Mouse (Mus musculus): ENCODE data around the gene Rbm18. TPM values are rescaled to one million over a fixed set of nuclear protein-coding genes. Genes with fewer than 3 reads are reported as not detected.
"Not testable (repeated sequence)": the region's sequence is repeated elsewhere in the genome, so short reads cannot be mapped to it uniquely, and the experiment has no call there.

Rbm18 gene
- polyA plus RNA-seq, 1 experiment from 2014 or later, result 66.1 TPM

DNA sequence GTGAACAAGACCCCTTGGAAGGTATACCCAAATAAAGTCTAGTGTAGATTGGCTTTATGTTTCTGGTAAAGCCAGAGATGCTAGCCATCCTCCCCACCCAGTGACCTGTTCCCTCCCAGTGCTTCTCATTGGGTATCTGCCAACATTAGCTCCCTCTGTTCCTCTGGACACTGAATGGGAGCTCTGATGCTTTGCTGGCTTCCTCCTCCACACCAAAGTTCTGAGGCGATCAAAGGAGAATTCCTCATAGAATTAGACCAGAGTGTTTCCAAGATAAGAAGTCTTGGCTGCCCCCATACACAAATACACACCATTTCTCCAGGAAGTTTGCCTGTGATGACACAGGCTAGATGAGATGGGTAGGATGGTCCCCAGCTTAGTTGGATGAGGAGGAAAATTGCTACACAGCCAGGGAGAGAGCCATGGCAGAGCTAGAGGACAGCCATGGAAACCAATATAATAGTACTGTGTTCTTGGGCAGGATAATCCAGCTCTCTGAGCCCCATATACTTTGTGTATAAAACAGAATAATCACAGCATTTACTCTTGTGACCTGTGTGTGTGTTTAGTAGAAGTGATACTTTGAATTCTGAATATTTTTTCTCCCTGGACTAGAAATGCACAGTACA is 31.5 kb upstream of the Rbm18 start:
- Histone ChIP-seq H3K4me2 (ENCODE audit: low read depth, low read length) (no peak overlapping the region), H3K9ac (ENCODE audit: low read length) (no peak overlapping the region), H3K36me3 (ENCODE audit: control insufficient read depth, insufficient read depth) (0 out of 2 replicates have a peak, but pooled peaks cover 2% of the 10 kb centered on the region), H3K4me3 (ENCODE audit: low read length) (no peak overlapping the region), H3K4me1 (ENCODE audit: control insufficient read depth, insufficient read depth, low read length) (peaks cover 22% of the 10 kb centered on the region), H3K27ac (ENCODE audit: low read length) (no peak overlapping the region), H3K9me3 (replicated peaks; ENCODE audit: control insufficient read depth, low read length) (no peaks in the 10 kb centered on the region), H3K27me3 (ENCODE audit: control insufficient read depth, insufficient read depth, low read length) (no peaks in the 10 kb centered on the region)
- no peak for ATAC-seq (replicated peaks; ENCODE audit: extremely low read depth, insufficient read depth, low FRiP score)
- 52% methylated on average over 1 of the region's 1 CpGs for WGBS

DNA sequence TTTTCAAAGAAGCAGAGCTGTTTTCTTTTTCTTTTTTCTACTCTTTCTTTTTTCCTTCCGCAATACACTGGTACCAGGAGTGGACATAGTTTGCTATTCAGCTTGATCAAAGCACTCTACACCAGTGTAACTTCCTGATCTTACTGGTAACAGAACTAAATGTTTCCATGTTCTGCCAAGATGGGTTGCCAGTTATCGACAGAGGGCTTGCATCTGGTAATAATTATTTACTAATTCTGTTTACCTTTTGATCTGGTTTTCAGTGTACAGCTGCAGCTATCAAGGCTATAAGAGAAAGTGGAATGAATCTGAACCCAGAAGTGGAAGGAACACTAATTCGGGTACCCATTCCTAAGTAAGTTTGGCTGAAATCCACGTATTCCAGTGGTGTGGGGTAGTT is 22.8 kb upstream of the Rbm18 start:
- no peak for ATAC-seq (replicated peaks; ENCODE audit: extremely low read depth, insufficient read depth, low FRiP score)
- Histone ChIP-seq H3K27me3 (ENCODE audit: control insufficient read depth, insufficient read depth, low read length) (no peaks in the 10 kb centered on the region), H3K36me3 (ENCODE audit: control insufficient read depth, insufficient read depth) (peaks cover 18% of the 10 kb centered on the region), H3K4me1 (ENCODE audit: control insufficient read depth, insufficient read depth, low read length) (peaks cover 2% of the 10 kb centered on the region; the same call in 1 of the 2 replicates), H3K4me2 (ENCODE audit: low read depth, low read length) (no peak overlapping the region), H3K4me3 (ENCODE audit: low read length) (no peak overlapping the region), H3K9ac (ENCODE audit: low read length) (no peak overlapping the region), H3K9me3 (replicated peaks; ENCODE audit: control insufficient read depth, low read length) (no peaks in the 10 kb centered on the region), H3K27ac (ENCODE audit: low read length) (no peak overlapping the region)
- 78% methylated on average over 4 of the region's 4 CpGs for WGBS

- Histone ChIP-seq H3K9me3 (replicated peaks; ENCODE audit: control insufficient read depth, low read length) (no peaks in the 10 kb centered on the region), H3K9ac (ENCODE audit: low read length) (no peak overlapping the region), H3K4me1 (ENCODE audit: control insufficient read depth, insufficient read depth, low read length) (peaks cover 5% of the 10 kb centered on the region; the same call in 1 of the 2 replicates), H3K4me2 (ENCODE audit: low read depth, low read length) (no peak overlapping the region), H3K27ac (ENCODE audit: low read length) (no peak overlapping the region), H3K36me3 (ENCODE audit: control insufficient read depth, insufficient read depth) (peaks cover 24% of the 10 kb centered on the region), H3K4me3 (ENCODE audit: low read length) (no peak overlapping the region), H3K27me3 (ENCODE audit: control insufficient read depth, insufficient read depth, low read length) (no peaks in the 10 kb centered on the region)
- 84% methylated on average over 1 of the region's 1 CpGs for WGBS
- no peak for ATAC-seq (replicated peaks; ENCODE audit: extremely low read depth, insufficient read depth, low FRiP score)
Observed at GRCm38 (mm10) chr2:36157461-36157860, 20.9 kb upstream of the Rbm18 start.

DNA sequence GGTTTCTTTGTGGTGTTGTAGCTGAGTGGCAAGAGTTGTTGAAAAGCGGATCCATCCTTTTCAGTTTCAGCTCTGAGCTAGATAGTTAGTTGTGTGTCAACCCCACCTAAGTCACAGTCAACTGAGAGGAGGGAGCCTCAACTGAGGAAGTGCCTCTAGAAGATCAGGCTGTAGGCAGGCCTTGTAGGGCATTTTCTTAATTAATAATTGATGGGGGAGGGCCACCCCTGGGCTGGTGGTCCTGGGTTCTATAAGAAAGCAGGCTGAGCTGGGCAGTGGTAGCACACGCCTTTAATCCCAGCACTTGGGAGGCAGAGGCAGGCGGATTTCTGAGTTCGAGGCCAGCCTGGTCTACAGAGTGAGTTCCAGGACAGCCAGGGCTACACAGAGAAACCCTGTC is 15.8 kb upstream of the Rbm18 start:
- not testable (repeated sequence) for ATAC-seq (replicated peaks; ENCODE audit: extremely low read depth, insufficient read depth, low FRiP score); H3K4me3 ChIP-seq (ENCODE audit: low read length); H3K9me3 ChIP-seq (replicated peaks; ENCODE audit: control insufficient read depth, low read length); H3K4me2 ChIP-seq (ENCODE audit: low read depth, low read length); H3K27ac ChIP-seq (ENCODE audit: low read length); H3K27me3 ChIP-seq (ENCODE audit: control insufficient read depth, insufficient read depth, low read length); H3K9ac ChIP-seq (ENCODE audit: low read length)
- Histone ChIP-seq H3K36me3 (ENCODE audit: control insufficient read depth, insufficient read depth) (peaks cover 14% of the 10 kb centered on the region), H3K4me1 (ENCODE audit: control insufficient read depth, insufficient read depth, low read length) (peaks cover 28% of the 10 kb centered on the region)
- 96% methylated on average over 4 of the region's 4 CpGs for WGBS

GRCm38 (mm10) chr2:36148876-36149365 is 12.3 kb upstream of the Rbm18 start:
- 37% methylated on average over 7 of the region's 7 CpGs for WGBS
- peak; percentile 84 for ATAC-seq (replicated peaks; ENCODE audit: extremely low read depth, insufficient read depth, low FRiP score)
- Histone ChIP-seq H3K4me1 (ENCODE audit: control insufficient read depth, insufficient read depth, low read length) (peaks cover 23% of the 10 kb centered on the region), H3K9me3 (replicated peaks; ENCODE audit: control insufficient read depth, low read length) (no peaks in the 10 kb centered on the region), H3K27ac (ENCODE audit: low read length) (peak overlapping the region; percentile 91), H3K4me2 (ENCODE audit: low read depth, low read length) (peak overlapping the region; percentile 38; the same call in 1 of the 2 replicates), H3K4me3 (ENCODE audit: low read length) (no peak overlapping the region), H3K9ac (ENCODE audit: low read length) (peak overlapping the region; percentile 44; the same call in 1 of the 2 replicates), H3K36me3 (ENCODE audit: control insufficient read depth, insufficient read depth) (peaks cover 5% of the 10 kb centered on the region; the same call in 1 of the 2 replicates), H3K27me3 (ENCODE audit: control insufficient read depth, insufficient read depth, low read length) (no peaks in the 10 kb centered on the region)

- Histone ChIP-seq H3K36me3 (ENCODE audit: control insufficient read depth, insufficient read depth) (peaks cover 24% of the 10 kb centered on the region), H3K27ac (ENCODE audit: low read length) (peak overlapping the region; percentile 79), H3K4me3 (ENCODE audit: low read length) (no peak overlapping the region), H3K9ac (ENCODE audit: low read length) (peak overlapping the region; percentile 42; the same call in 1 of the 2 replicates), H3K4me1 (ENCODE audit: control insufficient read depth, insufficient read depth, low read length) (peaks cover 31% of the 10 kb centered on the region), H3K27me3 (ENCODE audit: control insufficient read depth, insufficient read depth, low read length) (no peaks in the 10 kb centered on the region), H3K4me2 (ENCODE audit: low read depth, low read length) (peak overlapping the region; percentile 37; the same call in 1 of the 2 replicates), H3K9me3 (replicated peaks; ENCODE audit: control insufficient read depth, low read length) (no peaks in the 10 kb centered on the region)
- no peak for ATAC-seq (replicated peaks; ENCODE audit: extremely low read depth, insufficient read depth, low FRiP score)
- 23% methylated on average over 2 of the region's 2 CpGs for WGBS
Observed at GRCm38 (mm10) chr2:36139096-36139495, 2.5 kb upstream of the Rbm18 start.

GRCm38 (mm10) chr2:36135887-36136286 is 686 bp downstream of the Rbm18 start:
- peak overlapping the region; percentile 87 for H3K9ac ChIP-seq (ENCODE audit: low read length)
- ATAC-seq (replicated peaks; ENCODE audit: extremely low read depth, insufficient read depth, low FRiP score), result no peak
- H3K4me1 ChIP-seq (ENCODE audit: control insufficient read depth, insufficient read depth, low read length), result peaks cover 31% of the 10 kb centered on the region
- peak overlapping the region; percentile 65 for H3K4me3 ChIP-seq (ENCODE audit: low read length)
- WGBS, result 0% methylated on average over 4 of the region's 4 CpGs
- no peaks in the 10 kb centered on the region for H3K27me3 ChIP-seq (ENCODE audit: control insufficient read depth, insufficient read depth, low read length)
- peak overlapping the region; percentile 97 for H3K27ac ChIP-seq (ENCODE audit: low read length)
- peak overlapping the region; percentile 81 for H3K4me2 ChIP-seq (ENCODE audit: low read depth, low read length)
- H3K36me3 ChIP-seq (ENCODE audit: control insufficient read depth, insufficient read depth), result peaks cover 24% of the 10 kb centered on the region
- H3K9me3 ChIP-seq (replicated peaks; ENCODE audit: control insufficient read depth, low read length), result no peaks in the 10 kb centered on the region

GRCm38 (mm10) chr2:36129051-36129450 is 7.5 kb downstream of the Rbm18 start:
- Histone ChIP-seq H3K4me1 (ENCODE audit: control insufficient read depth, insufficient read depth, low read length) (peaks cover 12% of the 10 kb centered on the region), H3K9me3 (replicated peaks; ENCODE audit: control insufficient read depth, low read length) (no peaks in the 10 kb centered on the region), H3K36me3 (ENCODE audit: control insufficient read depth, insufficient read depth) (peaks cover 46% of the 10 kb centered on the region), H3K27ac (ENCODE audit: low read length) (no peak overlapping the region), H3K4me2 (ENCODE audit: low read depth, low read length) (no peak overlapping the region), H3K9ac (ENCODE audit: low read length) (no peak overlapping the region), H3K27me3 (ENCODE audit: control insufficient read depth, insufficient read depth, low read length) (no peaks in the 10 kb centered on the region), H3K4me3 (ENCODE audit: low read length) (no peak overlapping the region)
- WGBS, result 78% methylated on average over 3 of the region's 3 CpGs
- no peak for ATAC-seq (replicated peaks; ENCODE audit: extremely low read depth, insufficient read depth, low FRiP score)

GRCm38 (mm10) chr2:36127973-36128372 is 8.6 kb downstream of the Rbm18 start:
- peak overlapping the region; percentile 39; the same call in 1 of the 2 replicates for H3K27ac ChIP-seq (ENCODE audit: low read length)
- H3K27me3 ChIP-seq (ENCODE audit: control insufficient read depth, insufficient read depth, low read length), result no peaks in the 10 kb centered on the region
- H3K4me1 ChIP-seq (ENCODE audit: control insufficient read depth, insufficient read depth, low read length), result peaks cover 12% of the 10 kb centered on the region
- peaks cover 44% of the 10 kb centered on the region for H3K36me3 ChIP-seq (ENCODE audit: control insufficient read depth, insufficient read depth)
- no peaks in the 10 kb centered on the region for H3K9me3 ChIP-seq (replicated peaks; ENCODE audit: control insufficient read depth, low read length)
- H3K9ac ChIP-seq (ENCODE audit: low read length), result no peak overlapping the region
- no peak overlapping the region for H3K4me2 ChIP-seq (ENCODE audit: low read depth, low read length)
- H3K4me3 ChIP-seq (ENCODE audit: low read length), result no peak overlapping the region
- WGBS, result 57% methylated on average over 4 of the region's 4 CpGs
- ATAC-seq (replicated peaks; ENCODE audit: extremely low read depth, insufficient read depth, low FRiP score), result no peak

Data from heart, embryonic 16.5 days (tissue).